8 mouse cellular contexts compared by ENCODE assay signal in genomic region chr7:112473649-112474435, GRCm38 (mm10). TPM values are rescaled to one million over a fixed set of nuclear protein-coding genes. Genes with fewer than 3 reads are reported as not detected.
DNase-seq lines count a peak whose midpoint lies in the region; ATAC-seq lines count a peak whose summit lies in the region.

No protein-coding gene starts in this region.

- DNase-seq in heart, embryonic 10.5 days (ENCODE audit: low spot score), result no peak
- no peak for DNase-seq in heart, postnatal 25 days (ENCODE audit: low spot score)
- DNase-seq in ovary, postnatal 10 days (ENCODE audit: low spot score), result no peak

- no peak overlapping the region for H3K4me2 ChIP-seq in hindbrain, embryonic 15.5 days
- H3K4me2 ChIP-seq in limb, embryonic 12.5 days, result peak overlapping the region; percentile 34
- no peak overlapping the region for H3K4me2 ChIP-seq in liver, embryonic 12.5 days

- intact Hi-C loops in heart, postnatal 25 days (cut with DNase I), result loop anchor here (5.0 kb wide), 2 partner anchors 183 to 203 kb away; partner anchors contain the start of gene Tead1

- 29% methylated on average over 14 of the region's 14 CpGs for WGBS in heart, embryonic 10.5 days
- WGBS in hindbrain, embryonic 15.5 days, result 17% methylated on average over 14 of the region's 14 CpGs
- WGBS in limb, embryonic 12.5 days, result 10% methylated on average over 14 of the region's 14 CpGs
- WGBS in liver, embryonic 12.5 days (ENCODE audit: insufficient replicate concordance), result 38% methylated on average over 14 of the region's 14 CpGs

- no peak overlapping the region for H3K9ac ChIP-seq in hindbrain, embryonic 15.5 days
- peak overlapping the region; percentile 35; the same call in 1 of the 2 replicates for H3K9ac ChIP-seq in limb, embryonic 12.5 days (replicated peaks)
- no peak overlapping the region for H3K9ac ChIP-seq in liver, embryonic 12.5 days

- no peaks in the 10 kb centered on the region for H3K27me3 ChIP-seq in heart, embryonic 10.5 days (ENCODE audit: insufficient read depth, poor library complexity, severe bottlenecking)
- 0 out of 2 replicates have a peak, but pooled peaks cover 3% of the 10 kb centered on the region for H3K27me3 ChIP-seq in hindbrain, embryonic 15.5 days
- no peaks in the 10 kb centered on the region for H3K27me3 ChIP-seq in limb, embryonic 12.5 days
- H3K27me3 ChIP-seq in liver, embryonic 12.5 days (replicated peaks), result no peaks in the 10 kb centered on the region

- H3K4me1 ChIP-seq in heart, embryonic 10.5 days, result peaks cover 54% of the 10 kb centered on the region
- H3K4me1 ChIP-seq in brown adipose tissue, adult 24 weeks (ENCODE audit: control insufficient read depth, insufficient read depth, insufficient read length, low read length), result peaks cover 21% of the 10 kb centered on the region
- H3K4me1 ChIP-seq in hindbrain, embryonic 15.5 days (replicated peaks), result peaks cover 22% of the 10 kb centered on the region
- peaks cover 45% of the 10 kb centered on the region for H3K4me1 ChIP-seq in limb, embryonic 12.5 days (replicated peaks)
- H3K4me1 ChIP-seq in liver, embryonic 12.5 days, result no peaks in the 10 kb centered on the region

- no peaks in the 10 kb centered on the region for H3K36me3 ChIP-seq in heart, embryonic 10.5 days
- no peaks in the 10 kb centered on the region for H3K36me3 ChIP-seq in hindbrain, embryonic 15.5 days
- H3K36me3 ChIP-seq in limb, embryonic 12.5 days, result no peaks in the 10 kb centered on the region
- no peaks in the 10 kb centered on the region for H3K36me3 ChIP-seq in liver, embryonic 12.5 days

- H3K27ac ChIP-seq in heart, embryonic 10.5 days, result 0 out of 2 replicates have a peak overlapping the region, but pooled peaks have one; percentile 53
- 0 out of 2 replicates have a peak overlapping the region, but pooled peaks have one; percentile 8 for H3K27ac ChIP-seq in brown adipose tissue, adult 24 weeks (replicated peaks; ENCODE audit: low read depth, low read length)
- no peak overlapping the region for H3K27ac ChIP-seq in hindbrain, embryonic 15.5 days (replicated peaks)
- peak overlapping the region; percentile 66 for H3K27ac ChIP-seq in limb, embryonic 12.5 days
- H3K27ac ChIP-seq in liver, embryonic 12.5 days, result no peak overlapping the region

- peak; percentile 56; the same call in 1 of the 2 replicates for ATAC-seq in hindbrain, embryonic 15.5 days (ENCODE audit: low FRiP score, low read depth)
- peak; percentile 45; the same call in 1 of the 2 replicates for ATAC-seq in limb, embryonic 12.5 days (ENCODE audit: insufficient number of reproducible peaks, insufficient read depth, low FRiP score, low TSS enrichment, low read depth)
- no peak for ATAC-seq in erythroid progenitor cell, adult 5-6 weeks (replicated peaks; ENCODE audit: low FRiP score, poor library complexity, severe bottlenecking)
- ATAC-seq in liver, embryonic 12.5 days, result no peak

- no peaks in the 10 kb centered on the region for H3K9me3 ChIP-seq in heart, embryonic 10.5 days
- no peaks in the 10 kb centered on the region for H3K9me3 ChIP-seq in hindbrain, embryonic 15.5 days
- H3K9me3 ChIP-seq in limb, embryonic 12.5 days, result no peaks in the 10 kb centered on the region
- H3K9me3 ChIP-seq in liver, embryonic 12.5 days (replicated peaks), result no peaks in the 10 kb centered on the region

- H3K4me3 ChIP-seq in heart, embryonic 10.5 days, result no peak overlapping the region
- H3K4me3 ChIP-seq in brown adipose tissue, adult 24 weeks (ENCODE audit: insufficient read depth, low read depth, low read length), result no peak overlapping the region
- H3K4me3 ChIP-seq in hindbrain, embryonic 15.5 days, result no peak overlapping the region
- no peak overlapping the region for H3K4me3 ChIP-seq in limb, embryonic 12.5 days (replicated peaks)
- H3K4me3 ChIP-seq in liver, embryonic 12.5 days, result no peak overlapping the region

RNA-seq across cellular contexts. Expression of gene Parva, which starts 46.5 kb away (rescaled TPM):
- polyA plus RNA-seq in heart, embryonic 10.5 days (2016; fragmentation: Nextera tagmentation; extraction: Ambion mirVana), result 82.5 and 94.9 TPM in 2 replicates
- 10 to 100 TPM; 55.2 to 61.3 TPM for total RNA-seq in heart, postnatal 25 days (2021)
- polyA plus RNA-seq in brown adipose tissue, adult 24 weeks (2012; ENCODE audit: insufficient read depth, insufficient read length, missing spikeins), result 28.3 and 32.1 TPM in 2 replicates
- 25.4 and 27.7 TPM in 2 replicates for polyA plus RNA-seq in hindbrain, embryonic 15.5 days (2015; fragmentation: Nextera tagmentation; extraction: Ambion mirVana)
- polyA plus RNA-seq in limb, embryonic 12.5 days (2016; fragmentation: Nextera tagmentation; extraction: Ambion mirVana), result 82.7 and 92.5 TPM in 2 replicates
- total RNA-seq in erythroid progenitor cell, adult 5-6 weeks (2015; ENCODE audit: low replicate concordance), result 0.84 TPM in 1 of 2 replicates, not detected in the other
- total RNA-seq in erythroid progenitor cell, adult 5-6 weeks (2017; ENCODE audit: low replicate concordance), result not detected in 2 replicates
- 13.2 and 13.6 TPM in 2 replicates for polyA plus RNA-seq in liver, embryonic 12.5 days (2016; fragmentation: Nextera tagmentation; extraction: Ambion mirVana)

Comparison
In these comparisons a context has a peak if more than half of its experiments do, and no peak if none do; other contexts are left out.
1. H3K27ac ChIP-seq: peak in heart, embryonic 10.5 days (single experiment), brown adipose tissue, adult 24 weeks (single experiment) and limb, embryonic 12.5 days (single experiment); none in hindbrain, embryonic 15.5 days (single experiment) and liver, embryonic 12.5 days (single experiment).
2. ATAC-seq: peak in hindbrain, embryonic 15.5 days (single experiment) and limb, embryonic 12.5 days (single experiment); none in erythroid progenitor cell, adult 5-6 weeks (single experiment) and liver, embryonic 12.5 days (single experiment).